Mouse (Mus musculus): ENCODE results near the gene Gm15737.

Gene Gm15737

GRCm38 (mm10) chr6:92869089-92869581 is at the start of gene Gm15737:
Gm15737 (plus strand) TSS chr6:92869357.
- no peak for DNase-seq (ENCODE audit: low read depth, low spot score)

DNA sequence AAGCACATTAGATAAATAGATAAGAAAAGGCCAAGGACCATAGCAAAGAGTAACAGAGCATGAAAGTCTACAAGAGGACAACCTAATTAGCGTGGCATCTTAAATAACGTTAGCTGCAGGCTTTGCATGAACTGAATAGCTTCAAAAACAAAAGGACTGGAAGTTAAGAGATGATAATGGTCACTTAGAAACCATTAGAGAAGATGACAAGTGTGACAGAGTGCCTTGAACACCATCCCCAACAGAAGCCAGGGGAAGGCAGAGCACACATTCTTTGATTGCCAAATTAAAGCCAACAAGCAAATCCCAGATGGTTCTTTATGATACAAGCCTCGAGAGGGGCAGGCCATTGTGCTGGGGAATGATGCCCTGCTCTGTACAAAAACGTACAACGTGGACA is 47.6 kb upstream of the Gm15737 start:
- DNase-seq (ENCODE audit: low read depth, low spot score): no peak

GRCm38 (mm10) chr6:92822006-92822405 is 47.2 kb upstream of the Gm15737 start:
- DNase-seq (ENCODE audit: low read depth, low spot score): no peak

DNA sequence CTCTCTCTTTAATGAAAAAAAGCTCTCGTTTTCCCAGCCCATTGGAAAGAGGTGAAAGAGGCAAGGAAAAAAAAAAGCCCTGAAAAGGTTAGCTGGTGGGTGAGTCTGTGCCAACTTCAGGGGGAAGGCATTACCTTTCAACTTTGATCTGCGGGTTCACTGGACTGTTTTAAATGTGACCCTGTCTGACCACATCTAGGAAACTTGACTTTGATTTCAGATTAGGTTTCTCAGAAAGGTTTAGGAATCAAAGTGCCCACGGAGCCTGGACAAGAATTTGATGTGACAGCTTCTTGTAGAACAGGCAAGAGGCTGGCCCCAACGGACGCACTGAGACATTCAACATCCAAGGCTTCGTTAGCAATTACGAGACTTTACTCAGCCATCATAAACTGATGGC is 45.2 kb upstream of the Gm15737 start:
- no peak for DNase-seq (ENCODE audit: low read depth, low spot score)

DNA sequence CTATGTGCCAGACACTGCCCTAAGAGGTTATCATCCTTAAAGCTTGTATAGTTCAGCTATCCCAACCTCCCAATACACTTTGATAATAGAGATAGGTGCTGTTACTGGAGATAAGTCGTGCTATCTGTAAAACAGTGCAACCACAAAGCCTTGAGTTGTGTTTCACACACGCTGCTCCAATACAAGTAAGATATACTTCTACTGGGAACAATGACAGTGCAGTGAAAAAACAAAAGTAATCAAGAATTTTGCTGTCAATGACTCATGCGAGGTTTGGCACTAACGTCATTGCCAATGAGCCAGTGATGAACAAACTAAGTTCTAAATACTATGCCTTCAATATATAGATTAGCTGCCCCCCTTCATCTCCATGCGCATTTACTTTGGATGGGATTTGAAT is 42.6 kb upstream of the Gm15737 start:
- no peak for DNase-seq (ENCODE audit: low read depth, low spot score)

- no peak for DNase-seq (ENCODE audit: low read depth, low spot score)
Observed at GRCm38 (mm10) chr6:92827360-92827759, 41.8 kb upstream of the Gm15737 start.

GRCm38 (mm10) chr6:92829148-92829547 is 40.0 kb upstream of the Gm15737 start:
- no peak for DNase-seq (ENCODE audit: low read depth, low spot score)

- DNase-seq (ENCODE audit: low read depth, low spot score): no peak
Observed at GRCm38 (mm10) chr6:92831106-92831505, 38.1 kb upstream of the Gm15737 start.

DNA sequence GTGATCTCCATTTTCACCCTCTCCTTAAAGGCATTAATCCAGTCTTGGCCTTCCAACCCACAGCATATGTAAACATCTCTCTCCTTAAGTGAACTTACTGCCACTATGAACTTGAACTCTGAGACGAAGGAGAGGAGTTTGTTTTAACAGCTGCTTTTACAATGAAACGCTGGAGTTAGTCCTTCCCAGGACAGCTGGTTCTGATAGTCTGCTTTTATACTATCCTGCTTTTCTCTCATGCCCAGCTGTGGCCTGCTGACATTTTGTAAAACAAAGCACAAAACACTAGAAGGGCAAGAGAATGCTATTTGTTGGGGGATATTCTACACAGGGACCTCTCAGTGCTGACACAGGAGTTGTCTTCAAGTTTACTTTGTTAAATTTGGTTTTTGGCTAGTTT is 27.2 kb upstream of the Gm15737 start:
- no peak for DNase-seq (ENCODE audit: low read depth, low spot score)

DNA sequence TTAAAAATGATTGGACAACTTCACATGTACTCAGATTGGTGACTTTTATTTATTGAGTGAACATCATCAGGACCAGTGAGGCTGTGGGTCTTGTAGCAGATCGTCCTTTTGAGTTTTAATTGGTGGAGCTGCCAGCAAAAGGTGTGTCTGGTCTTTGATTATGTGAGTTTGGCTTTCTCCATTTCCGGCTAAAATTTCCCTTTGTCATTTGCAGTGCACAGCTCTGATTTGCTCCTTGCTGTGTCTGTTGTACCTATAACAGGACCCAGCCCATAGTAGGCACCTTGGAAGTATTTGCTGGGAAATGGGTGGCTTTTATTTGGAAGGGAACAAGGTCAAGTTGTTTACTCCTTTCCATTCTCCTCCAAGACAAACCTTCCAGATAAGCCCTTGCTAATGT is 25.7 kb upstream of the Gm15737 start:
- DNase-seq (ENCODE audit: low read depth, low spot score): no peak

- no peak for DNase-seq (ENCODE audit: low read depth, low spot score)
Observed at GRCm38 (mm10) chr6:92845898-92846297, 23.3 kb upstream of the Gm15737 start.

- no peak for DNase-seq (ENCODE audit: low read depth, low spot score)
Observed at GRCm38 (mm10) chr6:92846614-92847013, 22.5 kb upstream of the Gm15737 start.

DNA sequence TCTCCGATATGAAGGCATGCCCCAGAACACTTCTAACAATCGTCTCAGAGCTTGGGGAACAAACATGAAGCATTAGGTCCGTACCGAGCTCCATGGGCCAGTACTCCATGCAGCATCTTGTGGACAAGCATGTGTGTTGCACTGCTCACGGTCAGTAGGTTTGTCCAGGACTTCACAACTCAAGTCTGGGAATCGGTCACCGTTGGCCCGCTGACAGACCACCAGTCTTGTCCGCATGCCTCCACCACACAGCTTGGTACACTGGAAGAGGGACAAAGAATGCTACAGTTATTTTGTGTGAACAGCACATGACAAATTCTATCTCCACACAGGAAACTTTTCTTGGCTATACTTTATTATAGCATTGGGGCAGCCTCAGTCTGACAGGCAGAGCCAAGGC is 19.9 kb upstream of the Gm15737 start:
- no peak for DNase-seq (ENCODE audit: low read depth, low spot score)

DNA sequence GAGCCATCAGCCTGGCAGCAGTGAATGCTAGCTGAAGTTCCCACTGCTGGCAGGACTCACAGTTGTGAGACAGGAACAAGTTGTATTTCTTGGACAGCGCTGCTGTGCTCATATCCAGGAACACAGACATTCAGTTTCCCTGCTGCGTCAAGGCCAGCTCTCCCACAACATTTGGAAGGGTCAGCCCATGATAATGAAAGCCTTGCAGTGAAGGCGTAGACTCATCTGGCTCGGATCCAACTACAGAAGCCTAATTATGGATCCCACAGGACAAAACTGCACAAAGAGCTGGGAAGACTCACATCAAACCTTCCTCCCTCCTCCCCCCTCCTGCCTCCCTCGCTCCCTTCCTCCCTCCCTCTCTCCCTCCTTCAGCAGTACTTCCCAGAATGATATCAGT is 18.9 kb upstream of the Gm15737 start:
- DNase-seq (ENCODE audit: low read depth, low spot score): no peak

DNA sequence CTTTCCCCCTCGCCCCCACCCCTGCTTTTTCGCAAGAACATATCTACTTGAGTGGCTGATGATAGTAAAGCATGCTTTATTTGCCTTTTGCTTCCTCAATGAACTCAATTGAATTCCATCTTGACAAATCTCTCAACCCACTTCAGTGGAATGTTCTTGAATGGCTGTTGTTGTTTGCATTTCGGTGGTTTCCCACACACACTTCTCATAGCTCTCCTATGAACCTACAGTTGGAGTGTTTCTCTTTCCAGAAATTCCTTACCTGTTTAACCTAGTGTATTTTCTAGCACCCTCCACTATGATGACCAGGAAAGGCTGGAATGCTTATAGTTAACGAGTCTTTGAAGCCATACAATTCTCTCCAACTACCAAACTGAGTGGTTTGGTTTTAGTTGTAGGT is 14.3 kb upstream of the Gm15737 start:
- no peak for DNase-seq (ENCODE audit: low read depth, low spot score)

GRCm38 (mm10) chr6:92857761-92858160 is 11.4 kb upstream of the Gm15737 start:
- no peak for DNase-seq (ENCODE audit: low read depth, low spot score)

DNA sequence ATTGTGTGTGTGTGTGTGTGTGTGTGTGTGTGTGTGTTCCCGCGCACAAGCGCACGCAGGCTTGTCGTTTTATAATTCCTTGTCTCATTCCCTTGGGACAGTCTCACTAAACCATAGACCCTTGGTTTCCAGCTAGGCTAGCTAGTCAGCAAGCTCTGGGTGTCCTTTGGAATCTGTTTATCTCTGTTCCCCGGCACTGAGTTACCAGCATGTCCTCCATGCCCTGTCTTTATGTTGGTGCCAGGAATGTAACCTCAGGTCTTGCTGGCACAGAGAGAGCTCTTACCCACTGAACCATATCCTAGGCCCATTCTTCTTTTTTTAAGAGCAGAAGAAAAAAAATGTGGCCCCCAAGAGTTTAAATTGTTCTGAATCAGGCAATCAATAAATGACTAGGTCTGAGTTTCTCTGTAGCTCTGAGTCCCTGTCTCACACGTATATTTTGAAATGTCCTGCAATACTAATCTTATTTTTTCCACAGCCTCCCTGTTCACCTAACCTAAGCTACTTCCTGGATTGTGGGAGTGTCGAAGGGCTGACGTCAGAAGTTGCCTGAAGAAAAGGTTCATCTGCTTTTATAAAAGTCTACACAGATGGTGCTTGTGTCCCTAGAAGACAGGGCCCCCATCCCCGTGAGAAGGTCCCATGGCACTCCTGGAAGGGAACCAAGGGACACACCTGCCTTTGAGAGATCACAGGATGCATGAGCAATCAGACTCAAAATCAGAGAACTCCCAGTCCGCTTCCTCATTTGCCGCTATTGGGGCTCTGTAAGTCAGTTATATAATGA is 10.2 kb upstream of the Gm15737 start:
- no peak for DNase-seq (ENCODE audit: low read depth, low spot score)

DNA sequence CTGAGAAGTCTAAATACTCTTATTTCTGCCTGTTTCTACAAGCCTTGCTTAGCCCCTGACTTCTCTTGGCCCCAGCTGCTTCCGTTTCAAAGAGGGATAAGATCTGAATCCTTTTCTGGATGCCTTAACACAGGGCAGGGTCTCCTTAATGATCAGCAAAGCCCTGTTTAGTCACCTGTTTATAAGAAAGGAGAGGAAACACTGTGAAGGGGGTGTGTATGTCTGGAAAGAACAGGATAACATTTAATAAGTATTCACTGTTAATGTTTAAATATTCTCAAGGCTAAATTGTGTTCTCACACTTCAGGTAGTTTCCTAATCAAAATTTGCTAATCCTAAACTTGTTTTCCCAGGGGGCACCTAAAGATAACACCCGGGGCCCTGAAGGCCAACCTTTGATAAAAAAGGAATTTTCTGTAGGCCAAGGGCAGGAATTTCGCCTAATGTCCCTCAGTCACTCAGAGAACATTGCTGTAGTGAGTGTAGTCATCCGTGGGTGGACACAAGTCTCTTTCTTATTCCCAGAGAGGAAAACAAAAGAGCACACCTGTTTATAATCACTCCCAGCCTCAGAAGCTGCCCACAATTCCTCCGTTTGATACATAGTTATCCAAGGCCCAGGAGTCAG is 8.8 kb upstream of the Gm15737 start:
- no peak for DNase-seq (ENCODE audit: low read depth, low spot score)

DNA sequence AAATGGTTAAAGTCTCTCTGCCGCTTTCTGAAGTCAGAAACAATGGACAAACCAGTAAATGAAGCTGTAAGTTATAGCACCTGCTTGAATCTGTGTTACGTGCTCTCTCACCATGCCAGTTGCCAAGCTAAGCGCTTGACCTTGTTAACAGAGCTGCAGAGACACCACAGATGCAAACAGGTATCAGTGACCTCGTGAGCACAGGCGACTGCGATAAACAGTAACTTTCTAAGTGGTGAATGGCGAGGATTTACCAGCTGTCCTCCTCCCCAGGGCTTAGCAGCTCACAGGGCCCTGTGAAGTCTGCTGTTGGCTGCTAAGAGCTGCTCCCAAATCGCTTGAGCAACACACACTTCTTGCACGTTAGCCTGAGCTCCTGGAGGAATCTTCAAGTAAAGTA is 6.6 kb upstream of the Gm15737 start:
- no peak for DNase-seq (ENCODE audit: low read depth, low spot score)

GRCm38 (mm10) chr6:92869582-92870219 is 544 bp downstream of the Gm15737 start:
- DNase-seq (ENCODE audit: low read depth, low spot score): no peak

DNA sequence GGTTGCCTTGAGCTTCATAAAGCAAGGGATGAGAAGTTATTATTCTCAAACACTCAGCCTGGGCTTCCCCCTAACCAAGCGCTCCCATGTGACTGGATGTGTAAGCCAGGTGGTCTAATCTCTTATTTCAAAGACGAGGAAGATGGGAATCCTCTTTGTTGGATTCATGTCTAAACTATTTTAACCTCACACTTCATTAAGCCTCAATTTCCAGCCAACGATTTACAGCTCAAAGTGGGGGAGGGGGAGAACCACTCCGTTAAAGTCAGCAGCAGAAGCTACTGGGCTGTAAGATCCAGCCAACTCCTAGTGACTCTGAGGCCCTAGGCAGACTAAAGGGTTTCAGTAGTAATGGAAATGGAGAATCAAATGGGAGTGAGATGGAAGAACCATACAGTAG is 2.7 kb downstream of the Gm15737 start:
- DNase-seq (ENCODE audit: low read depth, low spot score): no peak

- no peak for DNase-seq (ENCODE audit: low read depth, low spot score)
Observed at GRCm38 (mm10) chr6:92872766-92873165, 3.6 kb downstream of the Gm15737 start.

GRCm38 (mm10) chr6:92874854-92875253 is 5.7 kb downstream of the Gm15737 start:
- DNase-seq (ENCODE audit: low read depth, low spot score): no peak
